Mouse (Mus musculus): ENCODE results near the gene Ccdc187. TPM values are rescaled to one million over a fixed set of nuclear protein-coding genes. Genes with fewer than 3 reads are reported as not detected.

The Ccdc187 gene
- total and polyA plus RNA-seq, 3 experiments, result not detected

- peaks cover 0 to 28% of the 10 kb centered on the region in 2 experiments for H3K36me3 ChIP-seq (replicated peaks in 1 of 2; ENCODE audit: control insufficient read depth in 1 of 2, insufficient read depth in 1 of 2, low read length in 1 of 2)
- no peak overlapping the region for H3K4me2 ChIP-seq (ENCODE audit: insufficient read depth, low read depth, poor library complexity, severe bottlenecking)
- dilution Hi-C loops (cut with MboI; ENCODE audit: extremely low pct_ligation_motif_present, extremely low pct_unique_long_range_greater_than_20kb, low sequenced_read_pairs), result no loop called here
- TF ChIP-seq GABPA (IDR thresholded peaks at IDR 0.05; ENCODE audit: insufficient replicate concordance, low read depth, low read length), result no peak
- TF ChIP-seq CHD2 (IDR thresholded peaks at IDR 0.05; ENCODE audit: low read length), result no peak
- no peak for TF ChIP-seq PAX5 (IDR thresholded peaks at IDR 0.05; ENCODE audit: low read length)
- no peak for TF ChIP-seq BHLHE40 (IDR thresholded peaks at IDR 0.05; ENCODE audit: low read depth, low read length)
- no peak for TF ChIP-seq EP300 (IDR thresholded peaks at IDR 0.05; ENCODE audit: low read length)
- TF ChIP-seq SIN3A (IDR thresholded peaks at IDR 0.05; ENCODE audit: low read length), result no peak
- TF ChIP-seq CTCF (conservative IDR thresholded peaks at IDR 0.05 in 1 of 2, IDR thresholded peaks at IDR 0.05 in 1 of 2; ENCODE audit: low read depth in 2 of 2, low read length in 2 of 2), result no peak
- no peak for TF ChIP-seq ZKSCAN1 (IDR thresholded peaks at IDR 0.05; ENCODE audit: borderline replicate concordance, low read depth, low read length)
- no peak for TF ChIP-seq HCFC1 (IDR thresholded peaks at IDR 0.05; ENCODE audit: low read depth, low read length)
- no peak for TF ChIP-seq UBTF (IDR thresholded peaks at IDR 0.05; ENCODE audit: low read depth, low read length)
- TF ChIP-seq TCF12 (IDR thresholded peaks at IDR 0.05; ENCODE audit: low read depth, low read length), result no peak
- no peak for TF ChIP-seq MAFK (IDR thresholded peaks at IDR 0.05; ENCODE audit: insufficient replicate concordance, low read length)
- no peak for TF ChIP-seq KAT2A (IDR thresholded peaks at IDR 0.05; ENCODE audit: insufficient replicate concordance, low read length)
- TF ChIP-seq MAZ (IDR thresholded peaks at IDR 0.05; ENCODE audit: low read depth, low read length), result no peak
- H3K9me3 ChIP-seq (replicated peaks; ENCODE audit: low read length), result no peaks in the 10 kb centered on the region
- no peak for DNase-seq (ENCODE audit: extremely low read depth)
- no peak overlapping the region for H3K9ac ChIP-seq (ENCODE audit: insufficient read depth, low read depth)
- no peak overlapping the region for H3K4me3 ChIP-seq (replicated peaks in 1 of 3; ENCODE audit: low read depth in 2 of 3, low read length in 2 of 3, poor library complexity in 1 of 3)
- H3K27me3 ChIP-seq (replicated peaks), result peaks cover 9% of the 10 kb centered on the region
- in situ Hi-C loops (cut with MboI; ENCODE audit: low pct_ligation_motif_present, low pct_unique_long_range_greater_than_20kb, low sequenced_read_pairs), result no loop called here
- H3K27ac ChIP-seq (ENCODE audit: insufficient read depth, low read depth), result no peak overlapping the region
- no peaks in the 10 kb centered on the region for H3K79me2 ChIP-seq (replicated peaks; ENCODE audit: control insufficient read depth, extremely low read depth, insufficient read depth, poor library complexity, severe bottlenecking)
- H3K4me1 ChIP-seq (ENCODE audit: control insufficient read depth in 1 of 2, insufficient read depth in 2 of 2), result peaks cover 0 to 47% of the 10 kb centered on the region in 2 experiments; a peak in 2 of 4 replicates
Observed at GRCm38 (mm10) chr2:26234771-26235170, 59.6 kb downstream of the Ccdc187 start.

- H3K9ac ChIP-seq (ENCODE audit: insufficient read depth, low read depth), result no peak overlapping the region
- TF ChIP-seq ELF1 (IDR thresholded peaks at IDR 0.05; ENCODE audit: low read depth, low read length) (no peak), EP300 (IDR thresholded peaks at IDR 0.05; ENCODE audit: low read length) (no peak)
- dilution Hi-C loops (cut with MboI; ENCODE audit: extremely low pct_ligation_motif_present, extremely low pct_unique_long_range_greater_than_20kb, low sequenced_read_pairs) (no loop called here), in situ Hi-C loops (cut with MboI; ENCODE audit: low pct_ligation_motif_present, low pct_unique_long_range_greater_than_20kb, low sequenced_read_pairs) (no loop called here)
- no peak overlapping the region for H3K4me2 ChIP-seq (ENCODE audit: insufficient read depth, low read depth, poor library complexity, severe bottlenecking)
- H3K79me2 ChIP-seq (replicated peaks; ENCODE audit: control insufficient read depth, extremely low read depth, insufficient read depth, poor library complexity, severe bottlenecking), result no peaks in the 10 kb centered on the region
- no peaks in the 10 kb centered on the region for H3K9me3 ChIP-seq (replicated peaks; ENCODE audit: low read length)
- H3K27ac ChIP-seq (ENCODE audit: insufficient read depth, low read depth), result no peak overlapping the region
- H3K4me3 ChIP-seq (replicated peaks in 1 of 3; ENCODE audit: low read depth in 2 of 3, low read length in 2 of 3, poor library complexity in 1 of 3), result no peak overlapping the region
- peaks cover 4% of the 10 kb centered on the region for H3K27me3 ChIP-seq (replicated peaks)
- peaks cover 0 to 48% of the 10 kb centered on the region in 2 experiments; a peak in 2 of 4 replicates for H3K4me1 ChIP-seq (ENCODE audit: control insufficient read depth in 1 of 2, insufficient read depth in 2 of 2)
- DNase-seq (ENCODE audit: extremely low read depth), result no peak
- peaks cover 0 to 28% of the 10 kb centered on the region in 2 experiments for H3K36me3 ChIP-seq (replicated peaks in 1 of 2; ENCODE audit: control insufficient read depth in 1 of 2, insufficient read depth in 1 of 2, low read length in 1 of 2)
Observed at GRCm38 (mm10) chr2:26234253-26234652, 60.1 kb downstream of the Ccdc187 start.

All from CH12.LX (cell line).